Mouse (Mus musculus) hindlimb bud, embryonic 11.5 days (tissue): Measurements from ENCODE around the gene Nudt17.
"Not testable (repeated sequence)": the region's sequence is repeated elsewhere in the genome, so short reads cannot be mapped to it uniquely, and the experiment has no call there.

Experiments
- DNase-seq: peaks from one replicate; pipeline ENCODE4 v3.0.0-alpha.2; 2012; ENCODE audit warnings: low read depth, low spot score; ENCODE audit errors: extremely low spot score

Gene Nudt17

GRCm38 (mm10) chr3:96707903-96708683 lies at the start of gene Nudt17:
Gene Nudt17, minus strand, starts transcription at chr3:96708562.
- no peak for DNase-seq

GRCm38 (mm10) chr3:96757691-96758090 lies 49.3 kb upstream of the Nudt17 start:
- DNase-seq = no peak

- no peak for DNase-seq
Observed at GRCm38 (mm10) chr3:96755935-96756334, 47.6 kb upstream of the Nudt17 start.

- no peak for DNase-seq
Observed at GRCm38 (mm10) chr3:96746829-96747228, 38.5 kb upstream of the Nudt17 start.

- DNase-seq = no peak
Observed at GRCm38 (mm10) chr3:96744348-96744747, 36.0 kb upstream of the Nudt17 start.

- DNase-seq = not testable (repeated sequence)
Observed at GRCm38 (mm10) chr3:96740279-96740678, 31.9 kb upstream of the Nudt17 start.

- DNase-seq = no peak
Observed at GRCm38 (mm10) chr3:96737995-96738394, 29.6 kb upstream of the Nudt17 start.

- DNase-seq = no peak
Observed at GRCm38 (mm10) chr3:96737013-96737740, 28.8 kb upstream of the Nudt17 start.

- no peak for DNase-seq
Observed at GRCm38 (mm10) chr3:96735200-96735599, 26.8 kb upstream of the Nudt17 start.

GRCm38 (mm10) chr3:96733984-96734383 lies 25.6 kb upstream of the Nudt17 start:
- no peak for DNase-seq

GRCm38 (mm10) chr3:96730785-96731184 lies 22.4 kb upstream of the Nudt17 start:
- DNase-seq = no peak

- no peak for DNase-seq
Observed at GRCm38 (mm10) chr3:96729403-96729784, 21.0 kb upstream of the Nudt17 start.

- DNase-seq = no peak
Observed at GRCm38 (mm10) chr3:96728634-96729402, 20.5 kb upstream of the Nudt17 start.

- DNase-seq = no peak
Observed at GRCm38 (mm10) chr3:96727828-96728633, 19.7 kb upstream of the Nudt17 start.

GRCm38 (mm10) chr3:96727343-96727827 lies 19.0 kb upstream of the Nudt17 start, which contains the start of the genes Polr3c and Rnf115:
Gene Polr3c, minus strand, starts transcription at chr3:96727628.
Gene Rnf115, plus strand, starts transcription at chr3:96727664.
- DNase-seq = peak; percentile 60

GRCm38 (mm10) chr3:96719173-96719572 lies 10.8 kb upstream of the Nudt17 start:
- DNase-seq = no peak

GRCm38 (mm10) chr3:96715854-96716253 lies 7.5 kb upstream of the Nudt17 start:
- no peak for DNase-seq

- DNase-seq = no peak
Observed at GRCm38 (mm10) chr3:96714286-96714685, 5.9 kb upstream of the Nudt17 start.

GRCm38 (mm10) chr3:96708684-96709064 lies 312 bp upstream of the Nudt17 start:
- no peak for DNase-seq

GRCm38 (mm10) chr3:96706984-96707383 lies 1.4 kb downstream of the Nudt17 start:
- no peak for DNase-seq
